Mouse (Mus musculus): ENCODE results near the gene Slc25a22. TPM values are rescaled to one million over a fixed set of nuclear protein-coding genes. Genes with fewer than 3 reads are reported as not detected.

Gene Slc25a22
- polyA plus RNA-seq, 1 experiment from 2014 or later: 24.5 TPM

DNA sequence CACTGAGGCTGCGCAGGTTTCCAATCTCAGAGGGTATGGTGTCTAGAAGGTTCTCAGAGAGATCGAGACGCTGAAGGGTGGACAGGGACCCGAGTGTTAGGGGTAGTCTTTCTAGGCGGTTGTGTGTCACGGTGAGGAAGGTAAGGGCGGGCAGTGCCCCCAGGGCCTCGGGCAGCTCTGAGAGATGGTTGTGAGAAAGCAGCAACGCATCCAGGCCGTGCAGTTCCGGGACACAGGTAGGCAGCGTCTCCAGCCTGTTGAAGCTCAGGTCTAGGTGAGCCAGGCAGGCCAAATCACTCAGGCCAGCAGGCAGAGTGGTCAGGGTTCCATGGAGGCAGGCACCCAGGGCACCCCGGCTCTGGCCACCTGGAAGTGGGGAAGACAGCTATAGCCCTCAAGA, 4.5 kb upstream of the Slc25a22 start:
- H3K9me3 ChIP-seq (ENCODE audit: control insufficient read depth, low read length): no peaks in the 10 kb centered on the region
- H3K36me3 ChIP-seq (ENCODE audit: control insufficient read depth, insufficient read depth, low read length): peaks cover 4% of the 10 kb centered on the region; the same call in 1 of the 2 replicates
- H3K9ac ChIP-seq (ENCODE audit: low read length): peak overlapping the region; percentile 71
- peak overlapping the region; percentile 56; the same call in 1 of the 2 replicates for H3K4me3 ChIP-seq (ENCODE audit: low read length)
- ATAC-seq (ENCODE audit: low read depth): no peak
- peaks cover 28% of the 10 kb centered on the region for H3K4me1 ChIP-seq (replicated peaks; ENCODE audit: control insufficient read depth, insufficient read depth, low read length)
- H3K27ac ChIP-seq (ENCODE audit: low read length): no peak overlapping the region
- H3K4me2 ChIP-seq (ENCODE audit: low read depth, low read length): peak overlapping the region; percentile 89
- 91% methylated on average over 13 of the region's 13 CpGs for WGBS
- H3K27me3 ChIP-seq (ENCODE audit: control insufficient read depth, insufficient read depth, low read depth, low read length): no peaks in the 10 kb centered on the region

DNA sequence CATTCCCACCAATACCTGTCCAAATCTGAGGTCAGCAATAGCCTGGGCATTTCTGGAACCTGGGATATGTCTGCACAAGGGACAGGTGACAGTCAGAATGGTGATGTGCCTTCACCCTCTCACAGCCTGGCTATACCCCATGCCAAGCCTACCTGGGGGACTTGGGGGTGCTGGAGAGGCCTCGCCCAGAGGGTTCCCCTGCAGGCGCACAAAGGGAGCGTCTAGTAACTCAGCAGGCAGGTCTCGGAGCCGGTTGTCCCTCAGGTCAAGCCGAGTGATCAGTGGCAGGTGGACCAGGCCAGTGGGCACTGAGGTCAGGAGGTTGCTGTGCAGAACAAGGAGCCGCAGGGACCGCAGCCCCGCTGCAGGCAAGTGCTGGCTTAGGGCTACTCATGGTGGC, 3.8 kb upstream of the Slc25a22 start:
- Histone ChIP-seq H3K4me1 (replicated peaks; ENCODE audit: control insufficient read depth, insufficient read depth, low read length) (peaks cover 35% of the 10 kb centered on the region), H3K4me2 (ENCODE audit: low read depth, low read length) (no peak overlapping the region), H3K36me3 (ENCODE audit: control insufficient read depth, insufficient read depth, low read length) (peaks cover 4% of the 10 kb centered on the region; the same call in 1 of the 2 replicates), H3K9me3 (ENCODE audit: control insufficient read depth, low read length) (no peaks in the 10 kb centered on the region), H3K27me3 (ENCODE audit: control insufficient read depth, insufficient read depth, low read depth, low read length) (no peaks in the 10 kb centered on the region), H3K27ac (ENCODE audit: low read length) (no peak overlapping the region), H3K9ac (ENCODE audit: low read length) (no peak overlapping the region), H3K4me3 (ENCODE audit: low read length) (no peak overlapping the region)
- ATAC-seq (ENCODE audit: low read depth): no peak
- 88% methylated on average over 9 of the region's 9 CpGs for WGBS

DNA sequence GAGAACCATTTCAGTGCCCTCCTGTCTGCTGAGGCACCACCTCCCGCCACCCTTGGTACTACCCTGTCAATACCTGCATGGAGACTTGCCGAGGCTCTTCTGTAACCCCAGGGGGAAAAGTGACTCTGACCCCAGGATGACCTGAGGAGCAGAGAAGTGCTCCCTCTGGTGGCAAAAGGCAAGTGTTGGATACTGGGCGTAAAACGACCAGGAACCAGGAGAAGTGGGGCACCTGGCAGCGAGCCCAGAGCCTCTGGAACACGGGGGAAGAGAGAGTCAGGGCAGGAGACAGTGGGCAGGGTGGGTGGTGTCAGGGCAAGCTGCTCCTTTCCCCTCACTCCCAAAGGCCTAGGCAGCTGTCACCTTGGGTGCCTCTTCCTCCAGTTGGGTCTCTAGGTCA, 2.9 kb upstream of the Slc25a22 start:
- Histone ChIP-seq H3K4me3 (ENCODE audit: low read length) (no peak overlapping the region), H3K27ac (ENCODE audit: low read length) (no peak overlapping the region), H3K9ac (ENCODE audit: low read length) (no peak overlapping the region), H3K36me3 (ENCODE audit: control insufficient read depth, insufficient read depth, low read length) (peaks cover 4% of the 10 kb centered on the region; the same call in 1 of the 2 replicates), H3K4me1 (replicated peaks; ENCODE audit: control insufficient read depth, insufficient read depth, low read length) (peaks cover 38% of the 10 kb centered on the region), H3K9me3 (ENCODE audit: control insufficient read depth, low read length) (no peaks in the 10 kb centered on the region), H3K27me3 (ENCODE audit: control insufficient read depth, insufficient read depth, low read depth, low read length) (no peaks in the 10 kb centered on the region), H3K4me2 (ENCODE audit: low read depth, low read length) (no peak overlapping the region)
- WGBS: 19% methylated on average over 6 of the region's 6 CpGs
- ATAC-seq (ENCODE audit: low read depth): no peak

DNA sequence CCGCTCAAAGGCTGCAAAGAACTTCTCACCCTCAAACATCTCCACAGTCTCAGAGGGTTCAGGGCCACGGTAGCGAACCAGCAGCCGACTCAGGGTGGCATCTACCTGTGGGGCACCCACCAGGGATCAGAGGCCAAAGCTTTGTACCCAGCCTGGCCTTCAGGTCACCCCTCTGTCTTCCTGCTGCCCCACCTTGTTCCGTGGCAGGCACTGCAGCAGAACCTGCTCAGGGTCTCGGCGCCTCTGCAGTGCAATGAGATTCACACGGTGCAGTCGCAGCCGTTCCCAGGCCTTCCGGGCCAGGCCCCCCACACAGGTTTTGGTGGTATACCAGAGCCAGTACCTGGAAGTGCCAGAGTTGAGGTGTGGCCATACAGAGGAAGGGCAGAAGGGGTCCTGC, 2.1 kb upstream of the Slc25a22 start:
- no peak for ATAC-seq (ENCODE audit: low read depth)
- Histone ChIP-seq H3K27me3 (ENCODE audit: control insufficient read depth, insufficient read depth, low read depth, low read length) (no peaks in the 10 kb centered on the region), H3K4me2 (ENCODE audit: low read depth, low read length) (no peak overlapping the region), H3K9ac (ENCODE audit: low read length) (no peak overlapping the region), H3K27ac (ENCODE audit: low read length) (no peak overlapping the region), H3K4me3 (ENCODE audit: low read length) (no peak overlapping the region), H3K4me1 (replicated peaks; ENCODE audit: control insufficient read depth, insufficient read depth, low read length) (peaks cover 40% of the 10 kb centered on the region), H3K36me3 (ENCODE audit: control insufficient read depth, insufficient read depth, low read length) (peaks cover 4% of the 10 kb centered on the region; the same call in 1 of the 2 replicates), H3K9me3 (ENCODE audit: control insufficient read depth, low read length) (no peaks in the 10 kb centered on the region)
- 91% methylated on average over 11 of the region's 11 CpGs for WGBS

DNA sequence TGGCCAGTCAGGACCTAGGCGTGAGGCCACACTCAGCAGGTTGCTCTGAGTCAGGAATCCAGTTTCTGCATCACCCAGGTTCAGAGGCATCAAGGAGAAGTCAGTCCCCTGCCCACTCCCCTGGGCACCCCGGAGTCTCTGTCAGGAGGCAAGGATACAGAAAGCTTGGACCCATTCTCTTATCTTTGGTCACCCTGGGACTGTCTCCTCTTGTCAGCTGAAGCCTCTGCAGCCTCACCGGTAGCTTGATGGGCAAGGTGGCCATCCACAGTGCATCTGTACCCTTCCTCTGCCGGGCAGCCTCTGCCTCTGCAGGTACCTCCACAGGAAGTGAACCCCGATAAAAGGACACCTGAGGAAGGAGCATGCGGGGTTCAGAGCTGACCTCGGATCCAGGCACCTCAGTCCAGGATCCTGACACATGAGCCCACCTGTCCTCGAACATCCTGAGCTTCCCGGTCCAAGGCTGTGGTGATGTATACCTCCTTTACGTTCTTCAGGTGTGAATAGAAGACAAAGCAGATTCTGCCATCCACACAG, 1.5 kb upstream of the Slc25a22 start:
- Histone ChIP-seq H3K36me3 (ENCODE audit: control insufficient read depth, insufficient read depth, low read length) (peaks cover 4% of the 10 kb centered on the region; the same call in 1 of the 2 replicates), H3K9ac (ENCODE audit: low read length) (no peak overlapping the region), H3K27me3 (ENCODE audit: control insufficient read depth, insufficient read depth, low read depth, low read length) (no peaks in the 10 kb centered on the region), H3K4me1 (replicated peaks; ENCODE audit: control insufficient read depth, insufficient read depth, low read length) (peaks cover 42% of the 10 kb centered on the region), H3K4me3 (ENCODE audit: low read length) (no peak overlapping the region), H3K9me3 (ENCODE audit: control insufficient read depth, low read length) (no peaks in the 10 kb centered on the region), H3K27ac (ENCODE audit: low read length) (no peak overlapping the region), H3K4me2 (ENCODE audit: low read depth, low read length) (no peak overlapping the region)
- no peak for ATAC-seq (ENCODE audit: low read depth)
- WGBS: 94% methylated on average over 10 of the region's 10 CpGs

DNA sequence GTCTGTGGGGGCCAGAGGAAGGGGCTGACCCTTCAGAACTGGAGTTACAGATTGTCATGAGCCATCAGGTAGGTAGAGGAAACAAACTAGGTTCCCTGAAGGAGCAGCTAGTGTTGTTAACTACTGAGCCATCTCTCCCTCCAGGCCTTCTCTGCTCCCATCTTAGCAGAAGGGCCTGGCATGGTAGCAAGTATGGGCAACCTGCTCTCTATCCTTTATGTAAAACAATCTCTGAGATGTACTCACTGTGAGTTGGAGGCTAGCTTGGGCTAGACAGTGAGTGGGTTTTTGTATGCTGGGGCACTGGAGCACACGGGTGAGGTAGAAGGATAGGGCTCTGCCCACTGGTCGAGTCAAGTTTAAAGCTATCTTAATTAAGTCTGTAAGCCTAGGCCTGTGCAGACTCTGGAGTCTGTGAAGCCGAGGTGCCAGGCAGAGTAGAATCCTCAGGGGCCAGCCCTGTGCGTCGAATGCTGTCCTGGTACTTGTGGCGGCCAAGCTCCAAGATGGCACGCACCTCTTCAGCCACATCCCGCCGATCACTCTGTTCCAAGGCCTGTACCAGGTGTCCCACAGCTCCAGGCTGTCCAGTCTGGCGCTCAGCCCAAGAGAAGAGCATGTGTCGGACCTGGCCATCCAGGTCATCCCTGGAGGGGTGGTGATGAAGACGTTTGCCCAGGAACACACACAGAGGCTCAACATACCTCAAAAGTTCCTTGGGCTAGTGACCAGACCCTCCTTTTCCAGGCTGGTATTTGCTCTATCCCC, 693 bp upstream of the Slc25a22 start:
- Histone ChIP-seq H3K9ac (ENCODE audit: low read length) (no peak overlapping the region), H3K36me3 (ENCODE audit: control insufficient read depth, insufficient read depth, low read length) (peaks cover 4% of the 10 kb centered on the region; the same call in 1 of the 2 replicates), H3K9me3 (ENCODE audit: control insufficient read depth, low read length) (no peaks in the 10 kb centered on the region), H3K4me3 (ENCODE audit: low read length) (no peak overlapping the region), H3K27me3 (ENCODE audit: control insufficient read depth, insufficient read depth, low read depth, low read length) (no peaks in the 10 kb centered on the region), H3K27ac (ENCODE audit: low read length) (no peak overlapping the region), H3K4me1 (replicated peaks; ENCODE audit: control insufficient read depth, insufficient read depth, low read length) (peaks cover 41% of the 10 kb centered on the region), H3K4me2 (ENCODE audit: low read depth, low read length) (no peak overlapping the region)
- ATAC-seq (ENCODE audit: low read depth): no peak
- WGBS: 93% methylated on average over 12 of the region's 12 CpGs

DNA sequence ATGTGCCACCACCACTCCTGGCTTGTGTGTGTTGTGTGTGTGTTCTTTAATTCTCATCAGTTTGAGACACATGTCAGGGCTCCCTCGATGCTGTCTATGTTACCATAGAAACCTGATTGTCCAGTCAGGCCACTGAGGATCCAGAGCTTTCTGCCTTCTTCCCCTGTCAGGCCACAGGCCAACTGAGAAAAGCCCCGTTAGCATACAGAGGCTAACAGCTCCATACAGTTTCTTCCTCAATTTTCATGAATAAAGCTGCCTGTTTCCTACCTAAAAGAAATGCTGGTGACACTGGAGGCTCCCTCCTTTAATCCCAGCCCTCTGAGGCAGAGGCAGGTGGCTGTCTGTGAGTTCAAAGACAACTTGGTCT, 1.2 kb downstream of the Slc25a22 start:
- WGBS: 47% methylated on average over 2 of the region's 2 CpGs
- Histone ChIP-seq H3K9me3 (ENCODE audit: control insufficient read depth, low read length) (no peaks in the 10 kb centered on the region), H3K9ac (ENCODE audit: low read length) (peak overlapping the region; percentile 81), H3K27me3 (ENCODE audit: control insufficient read depth, insufficient read depth, low read depth, low read length) (no peaks in the 10 kb centered on the region), H3K4me1 (replicated peaks; ENCODE audit: control insufficient read depth, insufficient read depth, low read length) (peaks cover 27% of the 10 kb centered on the region), H3K36me3 (ENCODE audit: control insufficient read depth, insufficient read depth, low read length) (peaks cover 9% of the 10 kb centered on the region), H3K4me3 (ENCODE audit: low read length) (peak overlapping the region; percentile 72), H3K4me2 (ENCODE audit: low read depth, low read length) (peak overlapping the region; percentile 97), H3K27ac (ENCODE audit: low read length) (no peak overlapping the region)
- no peak for ATAC-seq (ENCODE audit: low read depth)

DNA sequence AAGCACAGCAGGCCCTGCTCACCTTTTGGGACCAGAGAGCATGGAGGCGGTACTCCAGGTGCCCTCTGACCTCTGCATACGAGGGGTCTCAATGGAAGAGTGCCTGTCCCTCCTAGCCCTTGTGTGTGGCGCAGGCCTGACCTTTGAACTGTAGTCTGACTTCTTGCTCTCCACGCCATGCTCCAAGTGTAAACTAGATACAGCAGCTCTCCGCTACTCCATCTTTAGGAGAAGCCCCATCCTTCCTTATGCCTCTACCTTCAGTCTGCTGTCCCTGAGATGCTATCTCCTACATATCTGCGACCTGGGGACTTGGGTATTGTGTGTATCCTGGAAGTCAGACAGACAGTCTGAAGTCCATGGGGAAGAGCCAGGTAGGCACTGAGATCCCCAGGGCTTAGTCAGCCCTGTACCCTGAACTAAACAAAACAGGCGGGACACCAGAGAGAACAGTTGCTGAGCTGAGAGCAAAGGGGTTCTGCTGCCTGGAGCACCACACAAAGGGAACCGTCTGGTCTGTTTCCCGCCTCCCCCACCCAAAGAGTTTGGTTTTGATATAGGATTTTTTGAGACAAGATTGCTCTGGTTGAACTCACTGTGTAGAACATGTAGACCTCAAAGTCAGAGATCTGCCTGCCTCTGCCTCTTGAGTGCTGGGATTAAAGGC, 1.7 kb downstream of the Slc25a22 start:
- no peak overlapping the region; the same call in 1 of the 2 replicates for H3K4me2 ChIP-seq (ENCODE audit: low read depth, low read length)
- H3K36me3 ChIP-seq (ENCODE audit: control insufficient read depth, insufficient read depth, low read length): peaks cover 12% of the 10 kb centered on the region
- no peak overlapping the region for H3K9ac ChIP-seq (ENCODE audit: low read length)
- H3K9me3 ChIP-seq (ENCODE audit: control insufficient read depth, low read length): no peaks in the 10 kb centered on the region
- H3K27me3 ChIP-seq (ENCODE audit: control insufficient read depth, insufficient read depth, low read depth, low read length): no peaks in the 10 kb centered on the region
- H3K4me3 ChIP-seq (ENCODE audit: low read length): no peak overlapping the region
- peaks cover 25% of the 10 kb centered on the region for H3K4me1 ChIP-seq (replicated peaks; ENCODE audit: control insufficient read depth, insufficient read depth, low read length)
- no peak overlapping the region for H3K27ac ChIP-seq (ENCODE audit: low read length)
- no peak for ATAC-seq (ENCODE audit: low read depth)
- WGBS: 75% methylated on average over 9 of the region's 9 CpGs

DNA sequence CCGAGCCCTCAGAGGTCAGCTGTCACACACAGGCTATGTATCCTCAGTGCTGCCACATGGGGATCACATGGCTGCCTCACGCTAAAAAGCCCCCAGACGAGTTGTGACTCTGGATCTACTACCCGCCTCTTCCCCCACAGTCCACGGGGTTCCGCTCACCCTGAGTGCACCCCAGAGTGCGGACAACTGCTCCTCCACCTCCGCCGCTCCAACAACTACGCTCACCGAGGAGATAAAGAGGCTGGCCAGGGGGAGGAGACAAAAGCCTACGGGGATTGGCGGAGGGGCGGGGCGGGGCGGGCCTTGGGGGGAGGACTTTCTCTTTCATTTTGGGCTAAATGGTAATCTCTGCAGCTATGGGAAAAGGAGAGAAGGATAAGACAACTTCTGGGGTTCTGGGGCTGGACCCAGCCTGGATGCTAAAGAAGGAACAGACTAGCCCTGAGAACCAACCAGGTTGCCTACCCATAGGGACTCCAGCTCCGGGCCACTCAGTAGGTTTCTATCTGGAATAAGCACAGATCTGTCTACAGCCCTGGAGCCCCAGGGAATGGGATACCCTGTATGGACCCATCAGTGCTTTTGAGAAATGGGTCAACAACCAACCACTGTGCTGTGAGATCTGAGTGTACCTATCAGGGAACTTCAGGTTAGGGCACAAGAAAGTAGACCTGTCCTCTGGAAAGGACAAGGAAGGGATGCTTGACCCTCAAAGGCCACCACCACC, 2.4 kb downstream of the Slc25a22 start:
- WGBS: 3% methylated on average over 17 of the region's 17 CpGs
- peak overlapping the region; percentile 64 for H3K4me2 ChIP-seq (ENCODE audit: low read depth, low read length)
- H3K36me3 ChIP-seq (ENCODE audit: control insufficient read depth, insufficient read depth, low read length): peaks cover 14% of the 10 kb centered on the region
- peak; percentile 39 for ATAC-seq (ENCODE audit: low read depth)
- H3K27ac ChIP-seq (ENCODE audit: low read length): no peak overlapping the region
- H3K4me3 ChIP-seq (ENCODE audit: low read length): peak overlapping the region; percentile 53
- no peaks in the 10 kb centered on the region for H3K27me3 ChIP-seq (ENCODE audit: control insufficient read depth, insufficient read depth, low read depth, low read length)
- no peaks in the 10 kb centered on the region for H3K9me3 ChIP-seq (ENCODE audit: control insufficient read depth, low read length)
- peak overlapping the region; percentile 58 for H3K9ac ChIP-seq (ENCODE audit: low read length)
- peaks cover 19% of the 10 kb centered on the region for H3K4me1 ChIP-seq (replicated peaks; ENCODE audit: control insufficient read depth, insufficient read depth, low read length)

Data from lung, embryonic 16.5 days (tissue).